Mouse (Mus musculus) thymus, postnatal 14 days (tissue): Measurements from ENCODE around the gene Gars.

Experiments
- DNase-seq: peaks from one replicate; pipeline ENCODE4 v3.0.0; 2021

The Gars gene

GRCm38 (mm10) chr6:55098030-55098429 lies 60.2 kb downstream of the Gars start:
- no peak for DNase-seq

GRCm38 (mm10) chr6:55098603-55099002 lies 60.8 kb downstream of the Gars start:
- DNase-seq: no peak

DNA sequence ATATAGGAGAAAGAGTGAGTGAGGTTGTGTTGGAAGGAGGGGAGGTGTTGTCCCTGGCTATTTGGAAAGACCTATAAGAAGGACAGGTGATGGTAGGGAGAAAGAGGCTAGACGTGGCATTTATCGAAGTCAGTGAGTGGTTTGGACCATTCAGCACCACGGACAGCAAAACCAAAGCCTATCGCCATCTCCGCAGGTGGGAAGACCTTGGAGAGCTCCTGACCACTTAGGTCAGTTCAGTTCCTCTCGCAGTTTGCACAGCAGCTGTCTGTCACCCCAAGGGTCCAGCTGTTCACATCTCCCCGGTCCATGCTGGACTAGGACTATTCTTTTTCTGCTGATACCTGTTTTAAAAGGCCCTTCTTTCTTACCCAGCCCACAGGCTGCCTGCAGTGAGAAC lies 70.6 kb downstream of the Gars start:
- peak; percentile 15 for DNase-seq

DNA sequence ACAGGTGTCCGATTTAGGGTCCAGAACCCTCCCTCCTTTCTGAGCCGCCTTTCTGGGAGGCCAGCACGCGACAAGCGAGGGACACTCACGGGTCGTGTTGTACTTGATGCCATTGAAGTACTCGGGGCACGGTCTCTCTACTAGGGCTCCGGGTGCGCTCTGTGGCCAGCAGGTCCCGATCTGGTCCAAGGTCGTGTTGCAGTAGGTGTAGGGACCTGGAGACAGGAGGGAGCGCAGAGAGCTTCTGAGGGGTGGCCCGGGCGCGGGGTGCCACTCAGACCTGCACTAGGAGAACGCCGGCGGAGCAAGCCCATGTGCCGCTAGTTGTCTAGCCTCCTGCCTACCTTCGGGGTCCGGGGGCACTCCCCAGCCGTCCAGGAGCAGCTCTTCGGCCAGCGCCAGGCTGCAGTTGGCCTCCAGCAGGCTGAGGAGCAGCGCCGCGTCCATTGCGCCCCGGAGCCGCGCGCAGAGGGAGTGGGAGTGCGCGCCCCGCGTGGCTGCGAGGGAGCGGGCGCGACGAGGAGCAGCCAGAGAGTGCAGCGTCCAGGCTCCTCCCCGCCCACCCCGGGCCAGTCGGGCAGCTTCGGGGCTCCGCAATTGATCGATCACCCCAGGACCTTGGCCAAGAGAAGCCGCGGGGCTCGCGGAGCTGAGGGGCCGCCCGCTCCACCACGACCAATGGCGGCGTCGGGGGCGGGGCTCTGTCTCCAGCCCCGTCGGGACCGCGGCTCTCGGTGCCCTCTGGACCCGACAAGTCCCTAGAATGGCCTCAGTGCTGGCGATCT lies 79.7 kb downstream of the Gars start:
- no peak for DNase-seq

- no peak for DNase-seq
Observed at GRCm38 (mm10) chr6:55123056-55123455, 85.2 kb downstream of the Gars start.

GRCm38 (mm10) chr6:55126576-55126975 lies 88.8 kb downstream of the Gars start:
- DNase-seq: no peak

GRCm38 (mm10) chr6:55128391-55128790 lies 90.6 kb downstream of the Gars start:
- DNase-seq: no peak
